Mouse (Mus musculus) neural tube, embryonic 14.5 days (tissue): ENCODE measurements around the gene Tmem72. TPM values are rescaled to one million over a fixed set of nuclear protein-coding genes. Genes with fewer than 3 reads are reported as not detected.

Experiments used
- ATAC-seq: fragments of 200-750 bp; cut with Nextera tagmentation; 2 replicates; pipeline ENCODE4 v1.8.0; 2017; ENCODE audit warnings: low read depth, mild to moderate bottlenecking, moderate TSS enrichment, moderate library complexity
- H3K27ac ChIP-seq: fragments of 300-500 bp; sonication (generic); 2 replicates; pipeline ENCODE4 v1.5.1; 2014; ENCODE audit warnings: low read depth, mild to moderate bottlenecking, control low read depth, low read length, moderate library complexity, mixed read lengths
- H3K27me3 ChIP-seq: fragments of 300-500 bp; sonication (generic); 2 replicates; pipeline ENCODE4 v1.6.1; 2014; ENCODE audit warnings: low read length; ENCODE audit not compliant: control insufficient read depth, insufficient read depth
- H3K36me3 ChIP-seq: fragments of 300-500 bp; sonication (generic); 2 replicates; pipeline ENCODE4 v1.6.1; 2014; ENCODE audit warnings: low read length, mixed read lengths; ENCODE audit not compliant: control insufficient read depth, insufficient read depth
- H3K4me1 ChIP-seq: fragments of 300-500 bp; sonication (generic); 2 replicates; pipeline ENCODE4 v1.6.1; 2014; ENCODE audit warnings: low read length; ENCODE audit not compliant: control insufficient read depth, insufficient read depth
- H3K4me2 ChIP-seq: fragments of 300-500 bp; sonication (generic); 2 replicates; pipeline ENCODE4 v1.6.1; 2014; ENCODE audit warnings: mild to moderate bottlenecking, low read depth, low read length, control low read depth
- H3K4me3 ChIP-seq: fragments of 300-500 bp; sonication (generic); 2 replicates; pipeline ENCODE4 v1.5.1; 2014; ENCODE audit warnings: low read depth, low read length, control low read depth, mixed read lengths
- H3K9ac ChIP-seq: fragments of 300-500 bp; sonication (generic); replicated peaks from 2 replicates; pipeline ENCODE4 v1.6.1; 2014; ENCODE audit warnings: low read depth, mild to moderate bottlenecking, control low read depth, low read length, mixed read lengths
- H3K9me3 ChIP-seq: fragments of 300-500 bp; sonication (generic); 2 replicates; pipeline ENCODE4 v1.6.1; 2016; ENCODE audit warnings: low read length; ENCODE audit not compliant: control insufficient read depth
- WGBS: fragments of 180-500 bp; shearing (Covaris S2); extraction: QIAGEN DNeasy Blood & Tissue Kit; methylation state at CpG from one replicate; pipeline ENCODE4 v1.1.7; 2014; 5-methylcytosine and 5-hydroxymethylcytosine counted together
- polyA plus RNA-seq: library from polyadenylated mRNA; unstranded; fragments of >200 nt; fragmentation: Nextera tagmentation; extraction: Ambion mirVana; gene quantifications from 2 replicates; pipeline ENCODE4 v1.2.1, GENCODE M21; 2014

The Tmem72 gene
- 0.09 and 0.79 TPM in 2 replicates for polyA plus RNA-seq

DNA sequence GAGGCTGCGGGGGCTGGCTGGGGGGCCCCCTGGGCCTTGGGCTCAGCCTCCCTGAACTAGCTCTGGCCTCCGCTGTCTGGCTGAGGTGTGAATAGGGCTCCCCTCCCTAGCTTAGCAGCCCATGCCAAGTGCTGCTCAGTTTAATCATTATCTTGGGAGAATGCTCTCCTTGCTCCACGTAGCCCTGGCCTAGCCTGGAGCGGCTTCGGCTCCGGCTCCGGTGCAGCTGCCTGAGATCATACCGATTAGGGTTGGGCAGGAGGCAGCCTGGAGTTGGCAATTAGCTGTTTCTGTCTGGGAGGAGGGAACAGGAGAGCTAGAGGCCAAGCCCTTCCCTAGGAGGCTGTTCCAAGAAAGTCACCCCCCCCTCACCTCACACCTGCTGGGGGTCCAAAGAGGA is at the start of gene Tmem72:
Gene Tmem72, minus strand, starts transcription at position 248 of the 400 bp plus-strand sequence.
- H3K4me1 ChIP-seq: no peaks in the 10 kb centered on the region
- H3K27me3 ChIP-seq: no peaks in the 10 kb centered on the region
- ATAC-seq: no peak
- no peaks in the 10 kb centered on the region for H3K9me3 ChIP-seq
- WGBS: 76% methylated on average over 8 of the region's 8 CpGs
- H3K36me3 ChIP-seq: no peaks in the 10 kb centered on the region
- H3K4me3 ChIP-seq: no peak within 1 kb of the TSS
- H3K4me2 ChIP-seq: no peak within 1 kb of the TSS
- no peak within 1 kb of the TSS for H3K9ac ChIP-seq
- no peak within 1 kb of the TSS for H3K27ac ChIP-seq

DNA sequence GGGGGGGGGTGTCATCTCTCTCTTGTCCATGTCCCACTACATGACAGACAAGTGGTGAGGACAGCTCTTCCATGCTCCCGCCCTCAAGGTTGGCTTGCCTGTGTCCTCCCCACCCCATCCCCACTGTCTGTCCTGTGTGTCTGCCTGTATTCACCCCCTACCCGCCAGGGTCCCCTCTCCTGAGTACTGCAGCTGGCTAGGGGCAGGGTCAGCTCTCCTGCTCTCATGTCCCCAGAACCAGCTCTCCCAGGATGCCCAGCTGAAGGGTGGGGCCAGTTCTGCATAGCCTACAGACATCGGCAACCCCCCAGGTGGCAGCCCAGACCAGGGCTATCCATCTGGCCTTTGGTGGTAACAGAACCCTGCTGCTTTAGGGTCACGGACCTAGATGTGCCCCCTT is 47.8 kb upstream of the Tmem72 start:
- Histone ChIP-seq H3K4me1 (no peaks in the 10 kb centered on the region), H3K9me3 (no peaks in the 10 kb centered on the region), H3K9ac (no peak overlapping the region), H3K36me3 (no peaks in the 10 kb centered on the region), H3K4me3 (no peak overlapping the region), H3K27ac (no peak overlapping the region), H3K4me2 (no peak overlapping the region), H3K27me3 (no peaks in the 10 kb centered on the region)
- ATAC-seq: no peak
- WGBS: 99% methylated on average over 4 of the region's 4 CpGs

DNA sequence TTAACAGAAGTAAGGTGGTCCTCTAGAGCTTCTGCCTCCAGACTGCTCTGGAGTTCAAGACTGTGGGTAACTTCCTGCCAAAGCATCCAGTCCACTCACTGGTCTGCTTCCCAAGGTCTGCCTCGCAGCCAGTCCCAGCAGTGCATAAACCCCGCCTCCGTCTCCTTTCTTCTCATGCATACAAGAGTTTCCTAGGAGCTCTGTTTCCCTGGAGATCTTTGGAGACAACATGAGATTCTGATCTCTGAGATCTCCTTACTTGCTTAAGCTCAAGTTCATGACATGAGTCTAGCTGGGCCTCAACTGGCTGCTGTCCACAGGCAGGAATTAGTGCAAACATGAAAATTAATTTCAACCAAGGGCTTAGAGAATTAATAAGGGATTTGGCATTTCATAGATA is 45.6 kb upstream of the Tmem72 start:
- Histone ChIP-seq H3K9me3 (no peaks in the 10 kb centered on the region), H3K27me3 (no peaks in the 10 kb centered on the region), H3K9ac (no peak overlapping the region), H3K4me1 (no peaks in the 10 kb centered on the region), H3K4me2 (no peak overlapping the region), H3K36me3 (no peaks in the 10 kb centered on the region), H3K27ac (no peak overlapping the region), H3K4me3 (no peak overlapping the region)
- ATAC-seq: no peak
- WGBS: 42% methylated on average over 3 of the region's 3 CpGs

- no peaks in the 10 kb centered on the region for H3K36me3 ChIP-seq
- no peaks in the 10 kb centered on the region for H3K27me3 ChIP-seq
- WGBS: 78% methylated on average over 6 of the region's 6 CpGs
These were observed 43.5 kb upstream of the Tmem72 start for GRCm38 (mm10) chr6:116760181-116760580.

GRCm38 (mm10) chr6:116756364-116756763 is 39.7 kb upstream of the Tmem72 start:
- Histone ChIP-seq H3K9me3 (no peaks in the 10 kb centered on the region), H3K4me1 (no peaks in the 10 kb centered on the region), H3K4me3 (no peak overlapping the region), H3K9ac (no peak overlapping the region), H3K27ac (no peak overlapping the region), H3K4me2 (no peak overlapping the region), H3K36me3 (no peaks in the 10 kb centered on the region), H3K27me3 (no peaks in the 10 kb centered on the region)
- WGBS: 87% methylated on average over 3 of the region's 3 CpGs
- no peak for ATAC-seq

More at GRCm38 (mm10) chr6:116760181-116760580, 43.5 kb upstream of the Tmem72 start:
- Histone ChIP-seq H3K4me2 (no peak overlapping the region), H3K4me3 (no peak overlapping the region), H3K4me1 (no peaks in the 10 kb centered on the region), H3K27ac (no peak overlapping the region), H3K9me3 (no peaks in the 10 kb centered on the region), H3K9ac (no peak overlapping the region)
- no peak for ATAC-seq

DNA sequence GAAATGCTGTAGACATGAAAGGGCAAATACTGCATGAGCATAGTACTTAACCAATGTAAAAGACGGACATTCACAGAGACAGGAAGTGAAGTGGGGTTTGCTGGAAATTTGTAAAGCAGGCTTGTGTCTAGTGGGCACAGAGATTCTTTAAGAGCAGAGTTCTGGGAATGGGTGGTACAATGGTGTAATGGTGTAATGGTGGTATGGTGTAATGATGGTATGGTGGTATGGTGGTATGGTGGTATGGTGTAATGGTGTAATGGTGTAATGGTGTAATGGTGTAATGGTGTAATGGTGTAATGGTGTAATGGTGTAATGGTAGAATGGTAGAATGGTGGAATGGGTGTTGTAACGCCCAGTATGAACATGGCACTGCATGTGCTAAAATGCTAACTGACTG is 21.3 kb upstream of the Tmem72 start:
- Histone ChIP-seq H3K4me2 (no peak overlapping the region), H3K36me3 (no peaks in the 10 kb centered on the region), H3K9ac (no peak overlapping the region), H3K4me1 (no peaks in the 10 kb centered on the region), H3K27ac (no peak overlapping the region), H3K27me3 (no peaks in the 10 kb centered on the region), H3K4me3 (no peak overlapping the region), H3K9me3 (no peaks in the 10 kb centered on the region)
- 91% methylated on average over 2 of the region's 2 CpGs for WGBS
- no peak for ATAC-seq

- ATAC-seq: no peak
- Histone ChIP-seq H3K4me2 (no peak overlapping the region), H3K9me3 (no peaks in the 10 kb centered on the region), H3K36me3 (no peaks in the 10 kb centered on the region), H3K4me1 (no peaks in the 10 kb centered on the region), H3K27ac (no peak overlapping the region), H3K27me3 (no peaks in the 10 kb centered on the region), H3K4me3 (no peak overlapping the region), H3K9ac (no peak overlapping the region)
- whole genome bisulfite sequencing: 95% methylated on average over 5 of the region's 5 CpGs
These were observed 18.6 kb upstream of the Tmem72 start for GRCm38 (mm10) chr6:116735361-116735760.

DNA sequence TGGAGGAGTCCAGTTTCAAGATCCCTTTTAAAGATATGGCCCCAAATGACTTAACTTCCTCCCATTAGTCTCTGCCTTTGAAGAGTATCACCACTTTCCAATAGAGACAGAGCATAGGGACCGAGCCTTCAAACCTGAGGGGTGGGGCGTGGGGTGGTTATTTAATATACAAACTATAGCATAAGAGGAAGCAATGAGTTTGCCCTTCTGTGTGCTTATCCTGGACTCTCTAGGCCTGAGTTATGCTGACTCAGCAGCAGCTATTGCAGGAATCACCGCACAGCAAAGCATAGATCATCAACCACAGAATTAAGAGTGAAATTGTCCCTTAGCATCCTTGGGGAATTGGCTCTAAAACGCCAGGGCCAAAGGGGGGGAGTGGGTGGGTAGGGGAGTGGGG is 16.9 kb upstream of the Tmem72 start:
- Histone ChIP-seq H3K4me1 (no peaks in the 10 kb centered on the region), H3K9ac (no peak overlapping the region), H3K27ac (no peak overlapping the region), H3K27me3 (no peaks in the 10 kb centered on the region), H3K4me2 (no peak overlapping the region), H3K9me3 (no peaks in the 10 kb centered on the region), H3K36me3 (no peaks in the 10 kb centered on the region), H3K4me3 (no peak overlapping the region)
- 74% methylated on average over 4 of the region's 4 CpGs for WGBS
- ATAC-seq: no peak

DNA sequence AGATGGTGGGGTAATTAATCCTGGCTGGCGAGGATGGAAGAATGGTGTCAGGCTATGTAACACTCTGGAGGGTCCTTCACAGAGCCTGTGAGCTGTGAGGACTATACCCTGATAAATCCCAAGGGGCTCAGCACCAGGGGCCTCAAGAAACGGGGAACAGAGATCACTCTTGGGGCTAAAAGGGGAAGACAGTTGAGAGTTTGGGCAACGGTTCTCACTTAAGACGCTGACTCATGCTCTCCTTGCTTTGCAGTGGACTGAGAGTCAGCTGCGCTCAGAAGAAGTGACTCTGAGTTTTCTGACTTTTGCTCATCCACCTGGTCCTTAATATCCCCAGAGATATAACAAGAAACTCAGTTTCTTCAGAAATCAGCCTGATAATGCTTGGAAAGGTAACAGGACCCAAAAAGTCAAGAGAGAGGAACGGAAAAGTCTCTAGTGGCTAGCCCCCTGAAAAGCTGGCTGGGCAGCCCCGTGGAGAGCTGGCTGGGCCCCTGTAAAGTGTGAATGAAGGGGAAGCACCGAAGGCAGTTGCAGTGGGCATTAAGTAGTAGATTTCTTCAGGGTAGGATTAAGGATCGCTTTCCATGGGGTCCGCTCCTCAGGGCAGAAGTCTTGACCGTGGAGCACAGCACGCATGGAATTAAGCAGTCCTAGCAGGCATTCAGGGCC is 7.9 kb upstream of the Tmem72 start:
- Histone ChIP-seq H3K27me3 (no peaks in the 10 kb centered on the region), H3K4me2 (no peak overlapping the region), H3K9me3 (no peaks in the 10 kb centered on the region), H3K36me3 (no peaks in the 10 kb centered on the region), H3K4me3 (no peak overlapping the region), H3K4me1 (no peaks in the 10 kb centered on the region), H3K27ac (no peak overlapping the region), H3K9ac (no peak overlapping the region)
- ATAC-seq: no peak
- 82% methylated on average over 12 of the region's 12 CpGs for WGBS
